Mouse (Mus musculus): ENCODE measurements around the gene Mesd.

Gene Mesd

GRCm38 (mm10) chr7:83884021-83884658, at the start of gene Mesd, which contains the start of gene Tlnrd1:
Gene Mesd, plus strand, starts transcription at chr7:83884466.
Gene Tlnrd1, minus strand, starts transcription at chr7:83884305.
- peak; percentile 80 for DNase-seq (ENCODE audit: low spot score)

- DNase-seq (ENCODE audit: low spot score), result no peak
Observed at GRCm38 (mm10) chr7:83838525-83839224, 45.6 kb upstream of the Mesd start.

GRCm38 (mm10) chr7:83840076-83840475, 44.2 kb upstream of the Mesd start:
- no peak for DNase-seq (ENCODE audit: low spot score)

- DNase-seq (ENCODE audit: low spot score), result no peak
Observed at GRCm38 (mm10) chr7:83842486-83843259, 41.6 kb upstream of the Mesd start.

- no peak for DNase-seq (ENCODE audit: low spot score)
Observed at GRCm38 (mm10) chr7:83844807-83845206, 39.5 kb upstream of the Mesd start.

- DNase-seq (ENCODE audit: low spot score), result no peak
Observed at GRCm38 (mm10) chr7:83847187-83848075, 36.8 kb upstream of the Mesd start.

- no peak for DNase-seq (ENCODE audit: low spot score)
Observed at GRCm38 (mm10) chr7:83851569-83852380, 32.5 kb upstream of the Mesd start.

- no peak for DNase-seq (ENCODE audit: low spot score)
Observed at GRCm38 (mm10) chr7:83852381-83853380, 31.6 kb upstream of the Mesd start.

GRCm38 (mm10) chr7:83855203-83855602, 29.1 kb upstream of the Mesd start:
- no peak for DNase-seq (ENCODE audit: low spot score)

GRCm38 (mm10) chr7:83856353-83857207, 27.7 kb upstream of the Mesd start:
- no peak for DNase-seq (ENCODE audit: low spot score)

- no peak for DNase-seq (ENCODE audit: low spot score)
Observed at GRCm38 (mm10) chr7:83857208-83857488, 27.1 kb upstream of the Mesd start.

GRCm38 (mm10) chr7:83857921-83858320, 26.3 kb upstream of the Mesd start:
- no peak for DNase-seq (ENCODE audit: low spot score)

- no peak for DNase-seq (ENCODE audit: low spot score)
Observed at GRCm38 (mm10) chr7:83859378-83860083, 24.7 kb upstream of the Mesd start.

- no peak for DNase-seq (ENCODE audit: low spot score)
Observed at GRCm38 (mm10) chr7:83863554-83863953, 20.7 kb upstream of the Mesd start.

GRCm38 (mm10) chr7:83868200-83868599, 16.1 kb upstream of the Mesd start:
- DNase-seq (ENCODE audit: low spot score), result no peak

- DNase-seq (ENCODE audit: low spot score), result no peak
Observed at GRCm38 (mm10) chr7:83869839-83870543, 14.3 kb upstream of the Mesd start.

GRCm38 (mm10) chr7:83877088-83877487, 7.2 kb upstream of the Mesd start:
- no peak for DNase-seq (ENCODE audit: low spot score)
